Mouse (Mus musculus): ENCODE results near the gene Gtf2f1. TPM values are rescaled to one million over a fixed set of nuclear protein-coding genes. Genes with fewer than 3 reads are reported as not detected.

Gene Gtf2f1
- polyA plus RNA-seq, 1 experiment: 41.2 TPM

DNA sequence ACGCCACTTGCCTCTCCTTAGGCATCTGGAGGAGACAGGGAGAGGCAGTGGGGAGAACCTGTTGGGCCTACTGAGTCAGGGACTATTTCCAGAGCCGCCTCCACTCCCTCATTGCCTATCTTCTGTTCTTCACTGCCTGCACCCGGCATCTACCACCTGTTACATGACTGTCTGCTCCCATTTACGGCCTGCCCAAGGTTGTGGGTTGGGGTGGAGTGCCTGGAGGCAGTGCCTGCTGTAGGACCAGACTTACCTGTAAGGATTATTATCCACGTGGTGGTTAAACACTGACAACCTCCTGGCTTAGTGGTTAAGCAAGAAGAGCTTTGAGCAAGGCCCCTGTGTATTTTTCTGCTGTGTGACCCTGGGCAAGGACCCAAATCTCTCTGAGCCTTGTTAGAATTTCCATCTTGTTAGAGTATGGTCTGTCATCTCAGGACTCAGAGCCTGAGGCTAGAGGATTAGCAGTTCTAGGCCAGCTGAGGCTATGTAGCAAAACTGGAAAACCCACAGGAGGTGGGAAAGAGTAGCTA lies 36.3 kb downstream of the Gtf2f1 start:
- DNase-seq (ENCODE audit: low spot score): no peak

GRCm38 (mm10) chr17:56973956-56974707 lies 37.0 kb downstream of the Gtf2f1 start:
- DNase-seq (ENCODE audit: low spot score): no peak

DNA sequence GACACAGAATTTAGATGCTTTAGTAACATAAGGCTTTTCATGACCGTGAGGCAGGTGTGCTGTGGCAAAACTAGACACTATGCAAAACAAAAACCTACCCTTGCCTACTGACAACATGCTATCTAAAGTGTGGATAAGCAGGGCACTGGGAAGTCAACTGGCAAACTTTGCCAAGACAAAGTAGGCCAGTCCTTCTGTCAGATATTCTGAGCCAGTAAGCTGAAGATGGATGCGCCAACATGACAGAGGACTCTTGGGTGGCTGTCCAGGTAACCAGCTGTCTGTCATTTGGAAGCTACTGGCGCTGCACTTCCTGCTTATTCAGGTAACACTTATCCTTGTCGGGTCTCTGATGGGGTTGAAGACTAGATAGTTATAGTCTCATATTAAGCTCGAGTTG lies 41.0 kb downstream of the Gtf2f1 start:
- no peak for DNase-seq (ENCODE audit: low spot score)

- DNase-seq (ENCODE audit: low spot score): no peak
These were observed 41.8 kb downstream of the Gtf2f1 start for GRCm38 (mm10) chr17:56969321-56969720.

- no peak for DNase-seq (ENCODE audit: low spot score)
These were observed 47.4 kb downstream of the Gtf2f1 start for GRCm38 (mm10) chr17:56963646-56964045.

- DNase-seq (ENCODE audit: low spot score): no peak
These were observed 48.3 kb downstream of the Gtf2f1 start for GRCm38 (mm10) chr17:56962642-56963405.

DNA sequence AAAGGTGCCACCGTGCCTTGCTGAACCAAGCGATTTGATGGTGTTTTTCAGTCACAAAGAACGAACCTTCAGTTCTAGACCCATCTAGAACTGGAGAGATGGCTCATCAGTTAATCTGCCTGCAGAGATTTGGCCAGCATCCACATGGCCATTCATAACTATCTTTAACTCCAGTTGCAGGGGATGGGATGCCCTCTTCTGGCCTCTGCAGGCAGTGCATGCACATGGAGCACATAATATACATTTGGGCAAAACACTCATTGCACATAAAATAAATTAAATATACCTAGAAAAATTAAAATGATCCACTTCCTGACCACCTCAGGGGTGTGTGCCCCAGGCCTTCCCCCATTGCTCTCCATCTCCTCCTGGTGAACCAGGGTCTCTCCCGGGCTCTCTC lies 49.2 kb downstream of the Gtf2f1 start:
- DNase-seq (ENCODE audit: low spot score): no peak

DNA sequence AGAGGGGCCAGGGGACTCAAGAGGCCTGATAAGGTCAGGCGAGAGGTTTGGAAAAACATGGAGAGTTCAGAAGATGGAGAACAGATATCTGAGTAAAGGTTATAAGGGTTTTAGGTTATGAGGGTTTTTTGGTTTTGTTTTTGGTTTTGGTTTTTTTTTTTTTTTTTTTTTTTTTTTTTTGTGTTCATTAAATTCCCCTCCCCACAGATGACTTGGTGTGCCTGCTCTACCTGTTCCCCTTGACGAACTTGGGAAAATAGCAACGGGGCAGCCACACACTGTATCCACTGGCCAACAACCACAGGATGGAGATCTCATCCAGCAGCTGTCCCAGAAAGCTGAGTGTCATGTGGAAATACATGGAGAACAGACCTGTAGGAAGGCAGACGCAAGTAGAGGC lies 52.4 kb downstream of the Gtf2f1 start:
- no peak for DNase-seq (ENCODE audit: low spot score)

DNA sequence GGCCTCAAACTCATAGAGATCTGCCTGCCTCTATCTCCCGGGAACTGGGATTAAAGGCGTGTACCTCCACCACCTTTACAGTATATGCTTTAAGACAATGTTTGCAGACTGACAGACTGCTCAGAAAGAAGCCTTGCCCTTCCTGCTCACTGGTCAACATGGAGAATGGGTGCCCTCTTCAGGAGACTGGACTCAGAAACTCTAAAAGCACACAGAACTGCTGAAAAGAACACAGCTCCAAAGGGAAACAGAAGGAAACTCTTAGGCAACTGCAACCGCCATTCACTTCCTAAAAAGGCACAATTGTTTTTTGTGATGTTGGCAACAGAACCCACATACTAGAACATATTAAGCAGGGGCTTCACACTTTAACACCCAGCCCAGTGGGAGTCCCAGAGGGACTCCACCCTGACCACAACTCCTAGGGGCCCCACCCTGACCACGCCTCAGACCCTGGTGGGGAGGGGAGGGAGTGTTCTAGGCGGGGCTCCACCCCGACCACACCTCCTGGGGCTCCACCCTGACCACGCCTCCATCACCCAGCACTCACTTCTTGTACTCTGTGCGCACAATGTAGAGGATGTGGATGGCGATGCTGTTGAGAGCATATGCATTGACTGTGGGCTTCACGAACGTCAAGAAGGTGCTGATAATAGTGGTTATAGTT lies 53.2 kb downstream of the Gtf2f1 start:
- no peak for DNase-seq (ENCODE audit: low spot score)

GRCm38 (mm10) chr17:56954871-56955270 lies 56.2 kb downstream of the Gtf2f1 start:
- no peak for DNase-seq (ENCODE audit: low spot score)

Other genes with a start within 250 kb of the Gtf2f1 start
- 50.0 and 61.3 TPM in 2 replicates for gene Dus3l, start 246.5 kb downstream of the Gtf2f1 start, polyA plus RNA-seq (2012; rRNA removed)
- 1.1 and 1.5 TPM in 2 replicates for gene Prr22, start 241.0 kb downstream of the Gtf2f1 start, polyA plus RNA-seq (2012; rRNA removed)
- 6.6 and 9.4 TPM in 2 replicates for gene Rfx2, start 180.3 kb downstream of the Gtf2f1 start, polyA plus RNA-seq (2012; rRNA removed)
- gene Acsbg2, start 136.8 kb downstream of the Gtf2f1 start, polyA plus RNA-seq (2012; rRNA removed): 0.03 TPM in 1 of 2 replicates, not detected in the other
- 2.9 and 3.1 TPM in 2 replicates for gene 1700061G19Rik, start 135.8 kb downstream of the Gtf2f1 start, polyA plus RNA-seq (2012; rRNA removed)
- gene Mllt1, start 75.9 kb downstream of the Gtf2f1 start, polyA plus RNA-seq (2012; rRNA removed): 33.8 and 34.5 TPM in 2 replicates
- gene Acer1, start 29.2 kb downstream of the Gtf2f1 start, polyA plus RNA-seq (2012; rRNA removed): 0.12 and 0.17 TPM in 2 replicates
- 93.9 and 105 TPM in 2 replicates for gene Clpp, start 21.0 kb downstream of the Gtf2f1 start, polyA plus RNA-seq (2012; rRNA removed)
- gene Alkbh7, start 13.9 kb downstream of the Gtf2f1 start, polyA plus RNA-seq (2012; rRNA removed): 18.1 and 20.6 TPM in 2 replicates
- not detected in 2 replicates for gene Pspn, start 11.3 kb downstream of the Gtf2f1 start, polyA plus RNA-seq (2012; rRNA removed)
- gene Gm17949, start 181 bp upstream of the Gtf2f1 start, polyA plus RNA-seq (2012; rRNA removed): 0.18 and 0.19 TPM in 2 replicates
- gene Khsrp, start 20.2 kb upstream of the Gtf2f1 start, polyA plus RNA-seq (2012; rRNA removed): 54.9 and 60.3 TPM in 2 replicates
- not detected in 2 replicates for gene Slc25a41, start 30.4 kb upstream of the Gtf2f1 start, polyA plus RNA-seq (2012; rRNA removed)
- 22.8 and 32.2 TPM in 2 replicates for gene Crb3, start 47.8 kb upstream of the Gtf2f1 start, polyA plus RNA-seq (2012; rRNA removed)
- gene Slc25a23, start 48.6 kb upstream of the Gtf2f1 start, polyA plus RNA-seq (2012; rRNA removed): 34.2 and 71.3 TPM in 2 replicates
- 5.1 and 6.1 TPM in 2 replicates for gene Dennd1c, start 67.2 kb upstream of the Gtf2f1 start, polyA plus RNA-seq (2012; rRNA removed)
- 3.8 and 5.9 TPM in 2 replicates for gene Tubb4a, start 76.5 kb upstream of the Gtf2f1 start, polyA plus RNA-seq (2012; rRNA removed)
- gene Tnfsf9, start 94.0 kb upstream of the Gtf2f1 start, polyA plus RNA-seq (2012; rRNA removed): 5.7 and 8.8 TPM in 2 replicates
- 0.18 and 0.25 TPM in 2 replicates for gene Cd70, start 138.5 kb upstream of the Gtf2f1 start, polyA plus RNA-seq (2012; rRNA removed)
- gene Tnfsf14, start 182.9 kb upstream of the Gtf2f1 start, polyA plus RNA-seq (2012; rRNA removed): 0.55 and 0.68 TPM in 2 replicates
- gene C3, start 216.8 kb upstream of the Gtf2f1 start, polyA plus RNA-seq (2012; rRNA removed): 163 and 168 TPM in 2 replicates
- gene Gpr108, start 237.2 kb upstream of the Gtf2f1 start, polyA plus RNA-seq (2012; rRNA removed): 46.5 and 46.9 TPM in 2 replicates
- gene Trip10, start 238.2 kb upstream of the Gtf2f1 start, polyA plus RNA-seq (2012; rRNA removed): 78.9 and 81.3 TPM in 2 replicates

All from urinary bladder, adult 2 months (tissue).